Comparison of ENCODE assay signal across 9 mouse cellular contexts in the genomic region with DNA sequence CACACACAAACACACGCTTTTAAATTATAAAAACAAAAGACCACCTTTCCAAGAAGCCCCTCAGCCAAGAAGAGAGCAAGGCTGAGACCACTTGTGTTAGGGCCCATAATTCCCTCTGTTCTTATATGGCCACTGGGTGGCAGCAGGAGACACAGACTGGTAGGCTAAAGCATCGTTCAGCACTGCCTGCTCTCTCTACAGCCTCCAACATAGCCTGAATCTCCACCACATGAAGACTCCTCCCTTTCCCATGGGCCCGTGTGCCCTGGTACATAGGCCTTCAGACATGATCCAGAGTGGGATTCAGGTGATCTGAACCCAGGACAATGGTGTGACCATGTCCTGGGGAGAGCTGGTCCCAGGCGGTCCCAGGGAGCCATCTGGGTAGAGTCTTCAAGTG. TPM values are rescaled to one million over a fixed set of nuclear protein-coding genes. Genes with fewer than 3 reads are reported as not detected.
DNase-seq lines count a peak whose midpoint lies in the region; ATAC-seq and TF ChIP-seq lines count a peak whose summit lies in the region.
"Had no signal": no experiment of that assay in that cellular context is flagged by ENCODE, and none has a peak within 500 bp of the region (broad histone marks: within the 10 kb centered on the region; RNA-seq: fewer than 3 reads in every experiment).

No protein-coding gene starts in this region.

- peaks cover 4% of the 10 kb centered on the region; the same call in 1 of the 2 replicates for H3K27me3 ChIP-seq in G1E (ENCODE audit: insufficient read depth, low read length)
- H3K27me3 ChIP-seq in heart, embryonic 14.5 days (ENCODE audit: control insufficient read depth, insufficient read depth, low read length) = no peaks in the 10 kb centered on the region
- no peaks in the 10 kb centered on the region for H3K27me3 ChIP-seq in kidney, postnatal 0 days (ENCODE audit: insufficient read depth, low read length)
- H3K27me3 ChIP-seq in liver, embryonic 11.5 days (replicated peaks; ENCODE audit: control insufficient read depth, insufficient read depth, low read length) = no peaks in the 10 kb centered on the region
- H3K27me3 ChIP-seq: stomach, embryonic 15.5 days had no signal

- peaks cover 2% of the 10 kb centered on the region; the same call in 1 of the 2 replicates for H3K4me1 ChIP-seq in G1E (ENCODE audit: insufficient read depth, low read depth, low read length)
- H3K4me1 ChIP-seq in heart, embryonic 14.5 days (ENCODE audit: control insufficient read depth in 2 of 2, insufficient read depth in 2 of 2, low read length in 2 of 2) = peaks cover 0 to 4% of the 10 kb centered on the region in 2 experiments; a peak in 2 of 4 replicates
- H3K4me1 ChIP-seq in kidney, postnatal 0 days (replicated peaks; ENCODE audit: insufficient read depth, low read length) = no peaks in the 10 kb centered on the region
- H3K4me1 ChIP-seq in liver, embryonic 11.5 days (replicated peaks; ENCODE audit: control insufficient read depth, insufficient read depth, low read length) = no peaks in the 10 kb centered on the region

- no peak overlapping the region for H3K4me2 ChIP-seq in heart, embryonic 14.5 days (ENCODE audit: low read length)
- no peak overlapping the region for H3K4me2 ChIP-seq in kidney, postnatal 0 days (ENCODE audit: low read length)
- no peak overlapping the region for H3K4me2 ChIP-seq in liver, embryonic 11.5 days
- H3K4me2 ChIP-seq: stomach, embryonic 15.5 days had no signal

- H3K36me3 ChIP-seq in G1E (replicated peaks) = peaks cover 58% of the 10 kb centered on the region
- H3K36me3 ChIP-seq in heart, embryonic 14.5 days (ENCODE audit: control insufficient read depth, insufficient read depth, low read length) = peaks cover 40% of the 10 kb centered on the region
- peaks cover 14% of the 10 kb centered on the region; the same call in 1 of the 2 replicates for H3K36me3 ChIP-seq in kidney, postnatal 0 days (ENCODE audit: insufficient read depth, low read length)
- peaks cover 2% of the 10 kb centered on the region; the same call in 1 of the 2 replicates for H3K36me3 ChIP-seq in liver, embryonic 11.5 days (ENCODE audit: control insufficient read depth, insufficient read depth, low read length)

- no peaks in the 10 kb centered on the region for H3K9me3 ChIP-seq in G1E (replicated peaks)
- no peaks in the 10 kb centered on the region for H3K9me3 ChIP-seq in heart, embryonic 14.5 days (ENCODE audit: control insufficient read depth, low read length)
- no peaks in the 10 kb centered on the region for H3K9me3 ChIP-seq in kidney, postnatal 0 days (replicated peaks; ENCODE audit: low read length)
- H3K9me3 ChIP-seq in liver, embryonic 11.5 days (ENCODE audit: control insufficient read depth, low read length) = no peaks in the 10 kb centered on the region
- H3K9me3 ChIP-seq: stomach, embryonic 15.5 days had no signal

- whole genome bisulfite sequencing in heart, embryonic 14.5 days = 33% methylated on average over 4 of the region's 4 CpGs
- WGBS in kidney, postnatal 0 days = 30% methylated on average over 4 of the region's 4 CpGs
- 36% methylated on average over 4 of the region's 4 CpGs for WGBS in liver, embryonic 11.5 days

- peak; percentile 18; the same call in 1 of the 2 replicates for TF ChIP-seq CTCF in G1E (IDR thresholded peaks at IDR 0.05; ENCODE audit: low read depth, low read length)
- peak; percentile 88 for TF ChIP-seq CTCF in kidney, postnatal 0 days (IDR thresholded peaks at IDR 0.05; ENCODE audit: low read depth)

- no peak for ATAC-seq in G1E (ENCODE audit: extremely low read depth, insufficient number of reproducible peaks, low FRiP score, poor library complexity, severe bottlenecking)
- ATAC-seq in heart, embryonic 14.5 days (ENCODE audit: insufficient number of reproducible peaks, insufficient read depth, low FRiP score, low read depth) = peak; percentile 28; the same call in 1 of the 2 replicates
- ATAC-seq in kidney, postnatal 0 days (replicated peaks; ENCODE audit: low FRiP score, low read depth) = peak; percentile 34
- peak; percentile 55; the same call in 1 of the 2 replicates for ATAC-seq in liver, embryonic 11.5 days (replicated peaks; ENCODE audit: low FRiP score)
- ATAC-seq in inflammation-experienced regulatory T-cells, adult 6 months = no peak

- DNase-seq in A20 (ENCODE audit: low read depth, low spot score) (peak; percentile 57), G1E (ENCODE audit: low spot score) (no peak)
- DNase-seq in embryo, embryonic 10 days (ENCODE audit: low spot score) = peak; percentile 91
- DNase-seq in kidney, postnatal 0 days (ENCODE audit: low spot score) = peak; percentile 95
- no peak for DNase-seq in liver, embryonic 11.5 days (ENCODE audit: low spot score)
- DNase-seq in naive thymus-derived CD4-positive, alpha-beta T cell, adult 2 months (ENCODE audit: low read depth) = peak; percentile 69

- H3K27ac ChIP-seq in heart, embryonic 14.5 days (replicated peaks in 1 of 2; ENCODE audit: control insufficient read depth in 1 of 2, insufficient read depth in 1 of 2, low read depth in 2 of 2, low read length in 2 of 2) = no peak overlapping the region
- no peak overlapping the region for H3K27ac ChIP-seq in kidney, postnatal 0 days
- no peak overlapping the region for H3K27ac ChIP-seq in liver, embryonic 11.5 days (ENCODE audit: low read depth, low read length)
- H3K27ac ChIP-seq: stomach, embryonic 15.5 days had no signal

- H3K9ac ChIP-seq in heart, embryonic 14.5 days (ENCODE audit: low read length) = no peak overlapping the region
- H3K9ac ChIP-seq in kidney, postnatal 0 days (ENCODE audit: low read depth, low read length) = no peak overlapping the region
- no peak overlapping the region for H3K9ac ChIP-seq in liver, embryonic 11.5 days (ENCODE audit: low read depth, low read length)
- H3K9ac ChIP-seq: stomach, embryonic 15.5 days had no signal

- H3K4me3 ChIP-seq in G1E (ENCODE audit: low read depth, low read length) = no peak overlapping the region
- H3K4me3 ChIP-seq in heart, embryonic 14.5 days (ENCODE audit: control insufficient read depth in 1 of 2, insufficient read depth in 1 of 2, low read depth in 1 of 2, low read length in 2 of 2) = no peak overlapping the region
- no peak overlapping the region for H3K4me3 ChIP-seq in kidney, postnatal 0 days (replicated peaks; ENCODE audit: low read depth, low read length)
- H3K4me3 ChIP-seq in liver, embryonic 11.5 days (ENCODE audit: low read depth, low read length) = no peak overlapping the region
- H3K4me3 ChIP-seq: stomach, embryonic 15.5 days had no signal

RNA-seq across cellular contexts. Expression of gene Myl3, which starts 24.9 kb away (rescaled TPM):
- not detected in 2 replicates for total RNA-seq in G1E (2014; fragmentation: Nextera tagmentation)
- total RNA-seq in G1E (2017) = 0.12 TPM in 1 of 2 replicates, not detected in the other
- not detected in 2 replicates for polyA plus RNA-seq in G1E (2012)
- 4,569 and 4,875 TPM in 2 replicates for polyA plus RNA-seq in heart, embryonic 14.5 days (2014; fragmentation: Nextera tagmentation; extraction: Ambion mirVana)
- 1.1 and 1.5 TPM in 2 replicates for polyA plus RNA-seq in kidney, postnatal 0 days (2015; fragmentation: Nextera tagmentation; extraction: Ambion mirVana)
- polyA plus RNA-seq in liver, embryonic 11.5 days (2014; fragmentation: Nextera tagmentation; extraction: Ambion mirVana) = 2.1 and 6.8 TPM in 2 replicates
- polyA plus RNA-seq in inflammation-experienced regulatory T-cells, adult 6 months (2017; shearing (Covaris generic)) = not detected

RNA-seq across cellular contexts. Expression of gene Pth1r, which starts 30.2 kb away (rescaled TPM):
- not detected in 2 replicates for total RNA-seq in G1E (2014; fragmentation: Nextera tagmentation)
- total RNA-seq in G1E (2017) = not detected in 2 replicates
- polyA plus RNA-seq in G1E (2012) = 0.03 TPM in 1 of 2 replicates, not detected in the other
- 22.2 and 23.9 TPM in 2 replicates for polyA plus RNA-seq in heart, embryonic 14.5 days (2014; fragmentation: Nextera tagmentation; extraction: Ambion mirVana)
- 179 and 192 TPM in 2 replicates for polyA plus RNA-seq in kidney, postnatal 0 days (2015; fragmentation: Nextera tagmentation; extraction: Ambion mirVana)
- polyA plus RNA-seq in liver, embryonic 11.5 days (2014; fragmentation: Nextera tagmentation; extraction: Ambion mirVana) = 11.0 and 11.7 TPM in 2 replicates
- not detected for polyA plus RNA-seq in inflammation-experienced regulatory T-cells, adult 6 months (2017; shearing (Covaris generic))

Comparison
In these comparisons a context has a peak if more than half of its experiments do, and no peak if none do; other contexts are left out.
1. DNase-seq: peak in A20 (single experiment), embryo, embryonic 10 days (single experiment), kidney, postnatal 0 days (single experiment) and naive thymus-derived CD4-positive, alpha-beta T cell, adult 2 months (single experiment); none in G1E (single experiment) and liver, embryonic 11.5 days (single experiment).
2. ATAC-seq: peak in heart, embryonic 14.5 days (single experiment), kidney, postnatal 0 days (single experiment) and liver, embryonic 11.5 days (single experiment); none in G1E (single experiment) and inflammation-experienced regulatory T-cells, adult 6 months (single experiment).
3. RNA of gene Myl3, which starts 24.9 kb away (polyA plus RNA-seq): 4,569 to 4,875 TPM in heart, embryonic 14.5 days; 2.1 to 6.8 TPM in liver, embryonic 11.5 days, 1.1 to 1.5 TPM in kidney, postnatal 0 days, not detected in G1E and not detected in inflammation-experienced regulatory T-cells, adult 6 months; every median in the first group is over 100 times any median in the second.
4. RNA of gene Pth1r, which starts 30.2 kb away (polyA plus RNA-seq): 179 to 192 TPM in kidney, postnatal 0 days, 22.2 to 23.9 TPM in heart, embryonic 14.5 days and 11.0 to 11.7 TPM in liver, embryonic 11.5 days; 0.03 TPM in G1E and not detected in inflammation-experienced regulatory T-cells, adult 6 months; every median in the first group is over 10 times any median in the second.